Mouse (Mus musculus): ENCODE measurements around the gene Zbtb7a. TPM values are rescaled to one million over a fixed set of nuclear protein-coding genes. Genes with fewer than 3 reads are reported as not detected.
A peak's percentile ranks its signal among the peaks of the same experiment; 100 is the strongest.

The Zbtb7a gene
- total RNA-seq, 2 experiments from 2014 or later = 22.4 to 27.8 TPM

GRCm38 (mm10) chr10:81182336-81183333 lies 47.6 kb downstream of the Zbtb7a start, which contains the start of gene Dapk3:
Dapk3 (plus strand) TSS chr10:81183005.
- intact Hi-C loops (cut with DNase I) = no loop called here
- peak; percentile 92 for DNase-seq

GRCm38 (mm10) chr10:81183805-81184204 lies 48.8 kb downstream of the Zbtb7a start, which contains the start of gene 4930442H23Rik:
4930442H23Rik (minus strand) TSS chr10:81183849.
- intact Hi-C loops (cut with DNase I) = no loop called here

GRCm38 (mm10) chr10:81184765-81185164 lies 49.7 kb downstream of the Zbtb7a start:
- intact Hi-C loops (cut with DNase I) = no loop called here
- no peak for DNase-seq

More at GRCm38 (mm10) chr10:81183805-81184204, 48.8 kb downstream of the Zbtb7a start, which contains the start of gene 4930442H23Rik:
- DNase-seq = no peak

GRCm38 (mm10) chr10:81187161-81187560 lies 52.1 kb downstream of the Zbtb7a start:
- no peak for DNase-seq
- intact Hi-C loops (cut with DNase I) = no loop called here

- no peak for DNase-seq
- intact Hi-C loops (cut with DNase I) = no loop called here
Measured at GRCm38 (mm10) chr10:81189821-81190220, 54.8 kb downstream of the Zbtb7a start.

- DNase-seq = no peak
- intact Hi-C loops (cut with DNase I) = no loop called here
Measured at GRCm38 (mm10) chr10:81190236-81190911, 55.4 kb downstream of the Zbtb7a start.

- intact Hi-C loops (cut with DNase I) = no loop called here
- DNase-seq = no peak
Measured at GRCm38 (mm10) chr10:81190912-81191321, 55.9 kb downstream of the Zbtb7a start.

GRCm38 (mm10) chr10:81191342-81191982 lies 56.4 kb downstream of the Zbtb7a start:
- peak in 1 of 2 experiments; percentile 28 for DNase-seq
- intact Hi-C loops (cut with DNase I) = no loop called here

- intact Hi-C loops (cut with DNase I) = no loop called here
- DNase-seq = peak; percentile 72 to 84
Measured at GRCm38 (mm10) chr10:81192270-81192967, 57.4 kb downstream of the Zbtb7a start.

GRCm38 (mm10) chr10:81192968-81193501 lies 58.0 kb downstream of the Zbtb7a start:
- intact Hi-C loops (cut with DNase I) = no loop called here
- DNase-seq = peak in 1 of 2 experiments; percentile 45

GRCm38 (mm10) chr10:81193991-81194774 lies 59.2 kb downstream of the Zbtb7a start:
- peak; percentile 69 to 77 for DNase-seq
- intact Hi-C loops (cut with DNase I) = no loop called here

- intact Hi-C loops (cut with DNase I) = no loop called here
- DNase-seq = peak; percentile 42 to 49
Measured at GRCm38 (mm10) chr10:81195300-81195699, 60.3 kb downstream of the Zbtb7a start.

GRCm38 (mm10) chr10:81196470-81197065 lies 61.5 kb downstream of the Zbtb7a start:
- peak in 1 of 2 experiments; percentile 36 for DNase-seq
- intact Hi-C loops (cut with DNase I) = no loop called here

GRCm38 (mm10) chr10:81197305-81197704 lies 62.3 kb downstream of the Zbtb7a start:
- DNase-seq = peak in 1 of 2 experiments; percentile 32
- intact Hi-C loops (cut with DNase I) = no loop called here

GRCm38 (mm10) chr10:81198230-81198629 lies 63.2 kb downstream of the Zbtb7a start:
- peak in 1 of 2 experiments; percentile 14 for DNase-seq
- intact Hi-C loops (cut with DNase I) = loop anchor here (2.0 kb wide), 1 partner anchor 19 kb away; no protein-coding TSS in a partner anchor

- peak in 1 of 2 experiments; percentile 15 for DNase-seq
- intact Hi-C loops (cut with DNase I) = loop anchor here (2.0 kb wide), 1 partner anchor 18 kb away; no protein-coding TSS in a partner anchor
Measured at GRCm38 (mm10) chr10:81198990-81199389, 64.0 kb downstream of the Zbtb7a start.

GRCm38 (mm10) chr10:81200141-81200540 lies 65.1 kb downstream of the Zbtb7a start:
- no peak for DNase-seq
- intact Hi-C loops (cut with DNase I) = no loop called here

- intact Hi-C loops (cut with DNase I) = no loop called here
- peak in 1 of 2 experiments; percentile 40 for DNase-seq
Measured at GRCm38 (mm10) chr10:81200605-81201287, 65.7 kb downstream of the Zbtb7a start.
